ENCODE assay signal across 27 mouse cellular contexts in genomic region chr1:40504548-40504947, GRCm38 (mm10). TPM values are rescaled to one million over a fixed set of nuclear protein-coding genes. Genes with fewer than 3 reads are reported as not detected.
A peak's percentile ranks its signal among the peaks of the same experiment; 100 is the strongest.
DNase-seq lines count a peak whose midpoint lies in the region; ATAC-seq and TF ChIP-seq lines count a peak whose summit lies in the region.
"Had no signal": no experiment of that assay in that cellular context is flagged by ENCODE, and none has a peak within 500 bp of the region (broad histone marks: within the 10 kb centered on the region; RNA-seq: fewer than 3 reads in every experiment).

No protein-coding gene starts in this region.

- no peaks in the 10 kb centered on the region for H3K4me1 ChIP-seq in cerebellum, adult 2 months (ENCODE audit: control insufficient read depth, insufficient read depth, low read length)
- H3K4me1 ChIP-seq: forebrain, embryonic 10.5 days; forebrain, embryonic 13.5 days; heart, embryonic 10.5 days; heart, embryonic 13.5 days; hindbrain, embryonic 12.5 days; hindbrain, embryonic 15.5 days; intestine, embryonic 15.5 days had no signal

- TF ChIP-seq POLR2A in cerebellum, adult 2 months (IDR thresholded peaks at IDR 0.05; ENCODE audit: borderline replicate concordance, insufficient read depth, low read length) = no peak

- ATAC-seq in granulocyte monocyte progenitor cell, adult 5-6 weeks (replicated peaks; ENCODE audit: poor library complexity, severe bottlenecking) = 0 out of 2 replicates have a peak, but pooled peaks have one; percentile 12
- ATAC-seq: forebrain, embryonic 13.5 days; forebrain, embryonic 16.5 days; intestine, embryonic 15.5 days had no signal

- no peak overlapping the region for H3K4me3 ChIP-seq in cerebellum, adult 2 months (replicated peaks; ENCODE audit: insufficient read depth, low read depth, low read length)
- H3K4me3 ChIP-seq: forebrain, embryonic 10.5 days; forebrain, embryonic 13.5 days; heart, embryonic 10.5 days; heart, embryonic 13.5 days; hindbrain, embryonic 12.5 days; hindbrain, embryonic 15.5 days; intestine, embryonic 15.5 days had no signal

- 87% methylated on average over 5 of the region's 5 CpGs for WGBS in cerebellum, adult 2 months

- H3K27ac ChIP-seq in cerebellum, adult 2 months (ENCODE audit: insufficient read depth, low read length) = no peak overlapping the region
- H3K27ac ChIP-seq: forebrain, embryonic 10.5 days; forebrain, embryonic 13.5 days; heart, embryonic 10.5 days; heart, embryonic 13.5 days; hindbrain, embryonic 12.5 days; hindbrain, embryonic 15.5 days; intestine, embryonic 15.5 days had no signal

- TF ChIP-seq CTCF in cerebellum, adult 2 months (IDR thresholded peaks at IDR 0.05; ENCODE audit: borderline replicate concordance, insufficient read depth, low read depth, low read length) = no peak

- peak; percentile 19 for DNase-seq in T-cell, adult 2 months (ENCODE audit: low spot score)
- DNase-seq in naive thymus-derived CD4-positive, alpha-beta T cell, adult 2 months (ENCODE audit: low read depth) = peak; percentile 20
- no peak for DNase-seq in thymus, adult 18-20 months
- DNase-seq in kidney, adult 8-10 months = no peak
- no peak for DNase-seq in cerebellum, adult 2 months
- DNase-seq: adrenal gland, postnatal 10 days; adrenal gland, postnatal 36 days; cerebellum, adult 8-10 months; cerebellum, postnatal 10 days; cerebellum, postnatal 36 days; gastrocnemius, postnatal 10 days; gastrocnemius, postnatal 36 days; heart, adult 18-20 months; heart, postnatal 14 days; heart, postnatal 4 days had no signal

- no peaks in the 10 kb centered on the region for H3K27me3 ChIP-seq in cerebellum, adult 2 months (ENCODE audit: control insufficient read depth, insufficient read depth, low read length)
- H3K27me3 ChIP-seq: forebrain, embryonic 13.5 days; heart, embryonic 13.5 days; hindbrain, embryonic 12.5 days; hindbrain, embryonic 15.5 days; intestine, embryonic 15.5 days had no signal

RNA-seq across cellular contexts. Expression of gene Il18rap, which starts 10.6 kb away (rescaled TPM):
- total RNA-seq in granulocyte monocyte progenitor cell, adult 5-6 weeks (2014; fragmentation: Nextera tagmentation) = 7.3 and 8.7 TPM in 2 replicates
- total RNA-seq in granulocyte monocyte progenitor cell, adult 5-6 weeks (2017) = 9.0 and 15.9 TPM in 2 replicates
- 0.03 and 0.08 TPM in 2 replicates for polyA plus RNA-seq in cerebellum, adult 2 months (2012; rRNA removed)
- total RNA-seq: gastrocnemius, adult 18-20 months; gastrocnemius, postnatal 36 days had no signal
- polyA plus RNA-seq: hindbrain, embryonic 15.5 days had no signal

RNA-seq across cellular contexts. Expression of gene Il18r1, which starts 39.2 kb away (rescaled TPM):
- 2.8 TPM in 1 of 2 replicates, not detected in the other for total RNA-seq in granulocyte monocyte progenitor cell, adult 5-6 weeks (2014; fragmentation: Nextera tagmentation)
- 0.82 and 1.6 TPM in 2 replicates for total RNA-seq in granulocyte monocyte progenitor cell, adult 5-6 weeks (2017)
- 0.02 TPM in 1 of 2 replicates, not detected in the other for polyA plus RNA-seq in cerebellum, adult 2 months (2012; rRNA removed)
- total RNA-seq: ES-E14; gastrocnemius, adult 18-20 months; gastrocnemius, postnatal 36 days had no signal
- polyA plus RNA-seq: embryonic facial prominence, embryonic 11.5 days; forebrain, embryonic 10.5 days; forebrain, embryonic 13.5 days; forebrain, embryonic 16.5 days; heart, embryonic 10.5 days; heart, embryonic 13.5 days; hindbrain, embryonic 12.5 days; hindbrain, embryonic 15.5 days had no signal

Comparison
In these comparisons a context has a peak if more than half of its experiments do, and no peak if none do; other contexts are left out.
1. DNase-seq: peak in T-cell, adult 2 months (single experiment) and naive thymus-derived CD4-positive, alpha-beta T cell, adult 2 months (single experiment); none in thymus, adult 18-20 months (0 of 2), kidney, adult 8-10 months (0 of 2) and cerebellum, adult 2 months (0 of 2).